Mouse (Mus musculus) kidney, adult 11 months (tissue): ENCODE data around the gene Ntf5.
A peak's percentile ranks its signal among the peaks of the same experiment; 100 is the strongest.
"Not testable (repeated sequence)": the region's sequence is repeated elsewhere in the genome, so short reads cannot be mapped to it uniquely, and the experiment has no call there.

ENCODE experiments used
- DNase-seq: peaks from one replicate; pipeline ENCODE4 v3.0.0; 2022

Gene Ntf5

GRCm38 (mm10) chr7:45462868-45463267, 49.4 kb downstream of the Ntf5 start:
- not testable (repeated sequence) for DNase-seq

- no peak for DNase-seq
Measured at GRCm38 (mm10) chr7:45463987-45464778, 50.7 kb downstream of the Ntf5 start.

- no peak for DNase-seq
Measured at GRCm38 (mm10) chr7:45465112-45465511, 51.6 kb downstream of the Ntf5 start.

GRCm38 (mm10) chr7:45465549-45465948, 52.1 kb downstream of the Ntf5 start:
- DNase-seq = peak; percentile 59

GRCm38 (mm10) chr7:45466283-45467089, 53.0 kb downstream of the Ntf5 start, which contains the start of gene Bax:
Gene Bax, minus strand, starts transcription at chr7:45466898.
- DNase-seq = peak; percentile 94
